Mouse (Mus musculus) thymus, postnatal 36 days (tissue): ENCODE measurements around the gene Hist2h2be.
A peak's percentile ranks its signal among the peaks of the same experiment; 100 is the strongest.
"Not testable (repeated sequence)": the region's sequence is repeated elsewhere in the genome, so short reads cannot be mapped to it uniquely, and the experiment has no call there.

ENCODE experiments used
- DNase-seq, 2 experiments: peaks; one replicate each; pipeline ENCODE4 v3.0.0; 2022; ENCODE audit warnings: mixed read lengths in 2 of 2

The Hist2h2be gene

DNA sequence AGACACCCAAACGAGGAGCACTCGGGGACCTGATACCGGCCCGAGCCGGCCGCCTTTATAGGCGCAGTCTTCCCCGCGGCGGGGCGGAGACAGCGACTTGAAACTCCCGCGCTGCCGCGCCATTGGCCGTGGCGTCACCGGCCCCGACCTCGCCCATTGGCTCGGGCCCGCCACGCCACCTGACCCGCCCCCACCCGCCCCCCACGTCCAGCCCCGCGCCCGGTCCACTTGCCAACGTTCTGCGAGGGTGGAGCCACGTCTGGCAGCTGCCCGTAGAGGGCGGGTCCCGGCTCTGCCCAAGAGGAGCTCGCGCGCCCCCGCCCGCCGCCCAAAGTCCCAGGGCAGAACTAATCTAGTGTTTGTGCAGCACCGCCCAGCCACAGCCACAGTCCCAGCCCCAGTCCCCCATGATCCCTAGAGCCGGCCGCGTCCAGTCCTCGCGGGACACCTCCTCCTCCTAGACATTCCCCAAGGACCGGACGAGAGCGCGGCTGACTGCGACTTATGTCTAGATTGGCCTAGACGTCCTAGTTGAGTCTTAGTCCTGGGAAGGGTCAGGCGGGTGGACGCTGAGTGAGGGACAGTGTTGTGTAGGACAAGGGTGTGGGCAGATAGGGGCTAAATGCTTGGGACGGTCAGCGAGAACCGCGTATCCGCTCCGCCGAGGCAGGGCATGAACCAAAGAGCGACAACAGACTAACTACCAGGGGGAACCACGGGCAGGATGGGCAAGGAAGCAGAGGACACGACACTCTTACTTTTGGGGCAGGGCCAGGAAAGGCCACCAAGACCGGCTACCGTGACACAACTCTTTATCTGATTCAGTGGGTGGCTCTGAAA is 18.3 kb downstream of the Hist2h2be start, which contains the start of gene Hist2h3c2:
Hist2h3c2 (minus strand) TSS at position 174 of the 840 bp plus-strand sequence.
- peak; percentile 33 to 64 for DNase-seq

DNA sequence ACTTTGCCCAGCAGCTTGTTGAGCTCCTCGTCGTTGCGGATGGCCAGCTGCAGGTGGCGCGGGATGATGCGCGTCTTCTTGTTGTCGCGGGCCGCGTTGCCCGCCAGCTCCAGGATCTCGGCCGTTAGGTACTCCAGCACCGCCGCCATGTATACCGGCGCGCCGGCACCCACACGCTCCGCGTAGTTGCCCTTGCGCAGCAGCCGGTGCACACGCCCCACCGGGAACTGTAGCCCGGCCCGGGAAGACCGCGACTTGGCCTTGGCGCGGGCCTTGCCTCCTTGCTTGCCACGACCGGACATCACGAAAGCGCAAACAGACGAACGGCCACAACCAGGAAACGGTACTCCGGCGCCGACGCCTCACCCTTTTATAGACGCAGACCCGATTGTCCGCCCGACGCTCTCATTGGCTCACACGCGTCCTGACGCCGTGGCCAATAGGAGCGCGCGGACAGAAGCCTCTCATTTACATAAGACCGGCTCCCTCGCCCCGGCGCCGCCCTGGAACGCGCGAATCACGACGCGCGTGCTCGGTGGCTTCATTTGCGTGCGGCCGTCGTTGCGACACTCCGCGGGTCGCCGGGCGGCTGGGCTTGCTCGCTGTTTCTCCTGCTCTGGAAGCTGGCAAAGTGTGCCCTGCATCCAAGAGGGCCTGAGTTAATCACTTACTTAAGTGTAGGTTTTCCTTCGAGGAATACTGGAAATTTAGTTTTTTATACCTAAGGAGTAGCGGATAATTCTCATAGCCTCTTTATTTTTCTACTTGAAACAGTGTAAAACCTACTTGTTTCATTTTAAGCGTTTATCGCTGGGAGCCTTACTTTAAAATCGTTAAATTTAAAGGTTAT is 19.3 kb downstream of the Hist2h2be start, which contains the start of gene Hist2h2aa2:
Hist2h2aa2 (minus strand) TSS at position 328 of the 850 bp plus-strand sequence.
- peak; percentile 94 to 95 for DNase-seq

- DNase-seq = no peak
These were observed 19.9 kb downstream of the Hist2h2be start for GRCm38 (mm10) chr3:96240799-96241197.

GRCm38 (mm10) chr3:96243921-96244572 is 23.1 kb downstream of the Hist2h2be start:
- peak; percentile 19 to 28 for DNase-seq

GRCm38 (mm10) chr3:96245003-96245886 is 24.3 kb downstream of the Hist2h2be start, which contains the start of gene Hist2h2aa1:
Hist2h2aa1 (plus strand) TSS chr3:96245497.
- peak; percentile 87 to 88 for DNase-seq

DNA sequence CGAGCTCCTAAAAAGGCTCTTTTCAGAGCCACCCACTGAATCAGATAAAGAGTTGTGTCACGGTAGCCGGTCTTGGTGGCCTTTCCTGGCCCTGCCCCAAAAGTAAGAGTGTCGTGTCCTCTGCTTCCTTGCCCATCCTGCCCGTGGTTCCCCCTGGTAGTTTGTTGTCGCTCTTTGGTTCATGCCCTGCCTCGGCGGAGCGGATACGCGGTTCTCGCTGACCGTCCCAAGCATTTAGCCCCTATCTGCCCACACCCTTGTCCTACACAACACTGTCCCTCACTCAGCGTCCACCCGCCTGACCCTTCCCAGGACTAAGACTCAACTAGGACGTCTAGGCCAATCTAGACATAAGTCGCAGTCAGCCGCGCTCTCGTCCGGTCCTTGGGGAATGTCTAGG is 25.1 kb downstream of the Hist2h2be start:
- DNase-seq = peak in 1 of 2 experiments; percentile 20

GRCm38 (mm10) chr3:96246427-96246856 is 25.5 kb downstream of the Hist2h2be start, which contains the start of gene Hist2h3c1:
Hist2h3c1 (plus strand) TSS chr3:96246685.
- DNase-seq = not testable (repeated sequence)

- no peak for DNase-seq
These were observed 26.6 kb downstream of the Hist2h2be start for GRCm38 (mm10) chr3:96247356-96248140.

GRCm38 (mm10) chr3:96248141-96249033 is 27.5 kb downstream of the Hist2h2be start:
- no peak for DNase-seq

DNA sequence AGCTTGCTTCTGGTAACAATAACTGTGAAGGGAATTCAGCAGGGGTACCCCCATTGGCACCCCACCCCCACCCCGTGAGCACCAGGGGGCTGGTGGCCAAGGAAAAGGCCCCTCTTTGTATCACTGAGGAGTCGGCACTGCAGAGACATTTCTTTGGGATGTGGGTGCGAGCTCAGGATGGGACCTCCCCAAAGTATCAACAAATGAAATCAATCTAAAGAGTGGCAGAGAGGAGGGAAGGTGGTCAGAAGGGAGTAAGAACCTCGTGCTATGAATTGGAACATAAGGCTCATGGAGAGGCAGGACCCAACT is 28.1 kb downstream of the Hist2h2be start:
- DNase-seq = peak in 1 of 2 experiments; percentile 45

DNA sequence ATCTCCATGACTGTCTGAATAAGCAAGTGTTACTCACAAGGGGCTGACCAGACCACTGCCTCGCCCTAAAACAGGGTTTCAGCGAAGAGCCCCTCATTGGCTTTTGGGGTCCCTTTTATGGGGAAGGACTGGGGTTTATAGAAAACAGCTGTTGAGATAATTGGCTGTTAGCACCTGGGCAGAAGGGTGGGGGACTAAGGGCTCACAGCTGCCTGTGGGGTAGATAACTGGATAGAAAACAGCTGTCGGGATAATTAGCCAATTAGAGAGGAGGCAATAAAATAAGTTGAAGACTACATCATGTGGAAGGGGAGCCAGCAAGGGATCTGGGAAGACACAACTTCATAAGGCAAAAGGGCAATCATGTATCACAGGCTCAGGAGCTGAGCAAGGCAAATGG is 30.0 kb downstream of the Hist2h2be start:
- DNase-seq = no peak

GRCm38 (mm10) chr3:96251787-96252186 is 30.9 kb downstream of the Hist2h2be start:
- DNase-seq = no peak

GRCm38 (mm10) chr3:96254683-96255355 is 33.9 kb downstream of the Hist2h2be start:
- no peak for DNase-seq

- DNase-seq = no peak
These were observed 35.1 kb downstream of the Hist2h2be start for GRCm38 (mm10) chr3:96255926-96256593.

DNA sequence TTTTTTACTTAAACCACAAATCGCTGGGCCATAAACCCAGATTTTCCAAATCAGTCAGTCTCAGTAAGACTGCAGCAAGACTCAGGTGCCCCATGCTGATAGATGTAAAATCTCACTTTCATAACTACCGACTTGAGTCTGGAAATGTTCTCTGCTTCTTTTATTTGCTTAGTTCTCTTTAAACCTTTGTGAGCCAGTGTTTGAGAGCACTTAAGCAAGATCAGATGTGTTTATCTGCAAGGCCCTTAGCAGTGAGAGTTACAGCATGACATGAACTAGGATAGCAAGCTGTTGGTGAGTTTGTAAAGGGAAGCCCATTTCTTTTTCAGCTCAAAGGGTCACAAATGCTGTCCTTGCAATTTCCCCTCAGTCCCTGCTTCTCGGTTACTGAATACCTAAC is 36.3 kb downstream of the Hist2h2be start:
- no peak for DNase-seq

DNA sequence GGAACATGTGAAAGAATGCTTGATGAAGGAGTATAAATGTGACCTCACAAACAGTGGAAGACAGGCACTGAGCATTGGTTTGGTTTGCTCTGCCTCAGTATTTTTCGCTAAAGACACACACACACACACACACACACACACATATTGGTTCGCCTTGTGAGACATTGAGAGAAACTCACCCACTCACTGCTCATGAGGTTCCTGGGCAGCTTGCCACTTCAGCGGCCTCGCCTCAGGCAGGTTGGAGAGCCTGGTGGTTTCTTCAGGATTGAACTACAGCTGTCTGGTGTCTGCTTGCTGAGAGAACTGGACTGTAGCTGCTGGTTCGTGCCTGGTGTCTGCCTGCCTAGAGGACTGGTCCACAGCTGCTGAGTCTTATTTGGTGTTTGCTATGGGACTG is 39.3 kb downstream of the Hist2h2be start:
- DNase-seq = no peak

DNA sequence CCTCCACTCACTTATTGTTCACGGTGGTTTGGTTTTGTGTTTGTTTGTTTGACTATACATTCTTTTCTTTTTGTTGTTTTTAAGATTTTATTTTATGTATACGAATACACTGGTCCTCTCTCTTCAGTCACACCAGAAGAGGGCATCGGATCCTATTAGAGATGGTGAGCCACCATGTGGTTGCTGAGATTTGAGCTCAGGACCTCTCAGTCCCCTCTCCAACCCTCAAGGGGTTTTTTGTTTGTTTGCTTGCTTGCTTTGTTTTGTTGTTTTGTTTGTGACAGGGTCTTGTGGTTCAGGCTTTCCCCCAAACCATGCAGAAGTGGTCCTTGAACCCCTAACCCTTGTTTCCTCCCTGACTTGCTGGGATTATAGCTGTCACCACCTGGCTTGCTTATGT is 40.7 kb downstream of the Hist2h2be start:
- DNase-seq = no peak

- peak; percentile 46 to 58 for DNase-seq
These were observed 41.4 kb downstream of the Hist2h2be start for GRCm38 (mm10) chr3:96262216-96262875.
